Mouse (Mus musculus) ES-E14 (cell line): ENCODE results near the gene Dus1l.

Source experiments
- ZC3H11A ChIP-seq: IDR thresholded peaks from 2 replicates; pipeline ENCODE4 v1.6.1; 2012; ENCODE audit warnings: low read depth, mild to moderate bottlenecking, inconsistent platforms, low read length, borderline replicate concordance
- ZNF384 ChIP-seq: IDR thresholded peaks from 2 replicates; pipeline ENCODE4 v1.6.1; 2012; ENCODE audit warnings: low read depth, low read length, inconsistent platforms

DNA sequence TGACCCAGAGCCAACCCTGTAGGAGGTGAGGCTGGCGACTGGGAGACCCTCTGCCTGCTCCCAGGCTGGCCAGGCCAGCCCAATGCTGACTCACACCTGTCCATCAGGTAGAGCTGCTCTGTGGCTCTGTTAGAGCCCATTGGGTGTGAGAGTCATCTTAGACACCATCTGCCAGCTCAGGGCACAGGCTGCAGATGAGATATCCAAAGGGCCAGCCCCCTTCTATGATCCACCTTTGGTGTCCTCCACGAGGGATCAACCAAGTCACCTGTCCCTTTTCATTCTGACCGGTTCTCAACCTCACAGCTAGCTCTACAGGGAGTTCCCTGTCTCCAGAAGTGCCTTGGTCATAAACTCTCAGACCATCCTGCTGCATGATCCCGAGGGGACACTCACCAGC, 26.1 kb upstream of the Dus1l start:
- TF ChIP-seq ZC3H11A (no peak), ZNF384 (no peak)
